Mouse (Mus musculus) olfactory bulb, adult 2 months (tissue): ENCODE data around the gene Tgfbr2.

Experiments
- CTCF ChIP-seq: fragments of 200-500 bp; IDR thresholded peaks from 2 replicates; pipeline ENCODE4 v1.5.1; 2012; ENCODE audit warnings: low read depth, mild to moderate bottlenecking, low read length, moderate library complexity; ENCODE audit not compliant: insufficient read depth
- POLR2A ChIP-seq: fragments of 200-500 bp; IDR thresholded peaks from 2 replicates; pipeline ENCODE4 v1.6.1; 2012; ENCODE audit warnings: mild to moderate bottlenecking, low read depth, low read length, moderate library complexity; ENCODE audit not compliant: insufficient read depth

DNA sequence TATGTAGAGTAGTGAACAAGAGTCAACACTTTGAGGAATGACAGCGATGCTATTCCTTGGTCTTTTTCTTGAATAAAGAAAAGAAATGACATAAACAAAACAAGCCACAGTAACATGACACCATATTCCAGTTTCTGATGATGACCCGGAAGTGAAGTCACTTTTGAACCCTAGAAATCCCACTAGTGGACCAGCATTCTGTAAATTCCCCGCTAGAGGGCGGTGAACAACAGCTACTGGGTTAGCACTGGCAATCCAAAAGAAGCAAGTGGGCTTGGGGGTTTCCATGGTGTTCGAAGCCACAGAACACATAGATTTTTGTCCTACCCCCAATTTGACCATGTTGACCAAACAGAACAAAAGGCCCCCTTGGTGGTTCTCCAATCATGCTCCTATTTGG is 87.3 kb downstream of the Tgfbr2 start:
- TF ChIP-seq POLR2A (no peak), CTCF (no peak)
